Mouse (Mus musculus) lung, postnatal 0 days (tissue): ENCODE results near the gene Rora.

Source experiments
- CTCF ChIP-seq: IDR thresholded peaks from 2 replicates; pipeline ENCODE4 v1.5.1; 2016; ENCODE audit warnings: antibody characterized with exemption, mild to moderate bottlenecking
- EP300 ChIP-seq: IDR thresholded peaks from 2 replicates; pipeline ENCODE4 v1.6.1; 2016; ENCODE audit warnings: antibody characterized with exemption, mild to moderate bottlenecking, control low read depth

DNA sequence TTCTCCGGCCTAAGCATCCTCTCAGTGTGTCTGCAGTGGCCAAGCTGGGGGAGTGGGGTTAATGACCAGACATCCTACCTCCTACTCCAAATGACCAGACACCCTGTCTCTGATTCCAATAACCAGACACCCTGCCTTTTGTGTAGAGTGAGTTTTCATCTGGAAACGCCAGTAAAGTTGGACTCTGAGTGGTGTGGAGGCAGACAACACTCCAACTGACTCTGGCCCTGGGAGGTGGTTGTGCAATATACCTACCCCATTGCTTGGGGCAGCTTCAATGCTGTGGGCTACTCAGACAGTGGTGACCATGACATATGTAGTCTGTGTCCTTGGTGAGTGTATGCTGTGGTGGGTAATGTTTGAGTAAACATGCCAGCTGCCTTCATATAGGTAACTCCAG, 645.9 kb downstream of the Rora start:
- TF ChIP-seq CTCF (no peak), EP300 (no peak)
